Comparison of ENCODE assay signal across 8 mouse cellular contexts in the genomic region with DNA sequence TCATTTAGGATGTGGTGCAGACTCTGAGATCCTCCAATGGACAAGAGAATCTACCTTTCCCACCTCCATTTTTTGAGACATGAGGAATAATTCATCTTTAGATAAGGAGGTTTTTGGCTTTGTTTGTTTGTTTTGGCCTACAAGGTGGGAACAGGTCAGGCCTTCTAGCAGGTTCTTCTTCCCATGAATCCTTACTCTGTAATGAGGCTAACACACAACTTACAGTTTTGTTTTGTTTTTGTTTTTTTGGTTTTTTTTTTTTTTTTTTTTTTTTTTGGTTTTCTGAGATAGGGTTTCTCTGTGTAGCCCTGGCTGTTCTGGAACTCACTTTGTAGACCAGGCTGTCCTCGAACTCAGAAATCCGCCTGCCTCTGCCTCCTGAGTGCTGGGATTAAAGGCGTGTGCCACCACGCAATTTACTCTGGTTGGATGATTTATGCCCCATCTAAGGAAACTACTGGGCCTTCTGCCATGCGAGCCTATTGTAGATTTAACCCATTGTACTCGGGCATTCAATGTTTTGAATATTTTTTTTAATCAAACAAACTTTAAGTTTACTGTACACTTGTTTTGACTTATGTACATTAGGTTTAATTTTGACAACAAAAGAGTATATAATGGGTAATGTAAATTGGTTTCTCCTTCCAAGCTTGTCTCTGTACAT. TPM values are rescaled to one million over a fixed set of nuclear protein-coding genes. Genes with fewer than 3 reads are reported as not detected.
A peak's percentile ranks its signal among the peaks of the same experiment; 100 is the strongest.
DNase-seq lines count a peak whose midpoint lies in the region; ATAC-seq and TF ChIP-seq lines count a peak whose summit lies in the region.

No protein-coding gene starts in this region.

- H3K36me3 ChIP-seq in embryonic facial prominence, embryonic 15.5 days, result 0 out of 2 replicates have a peak, but pooled peaks cover 6% of the 10 kb centered on the region
- H3K36me3 ChIP-seq in limb, embryonic 11.5 days (ENCODE audit: control insufficient read depth, insufficient read depth, low read length), result no peaks in the 10 kb centered on the region
- H3K36me3 ChIP-seq in myocyte (ENCODE audit: control insufficient read depth, insufficient read depth), result peaks cover 9% of the 10 kb centered on the region

- H3K4me1 ChIP-seq in embryonic facial prominence, embryonic 15.5 days, result peaks cover 8% of the 10 kb centered on the region
- no peaks in the 10 kb centered on the region for H3K4me1 ChIP-seq in limb, embryonic 11.5 days (ENCODE audit: control insufficient read depth, insufficient read depth, low read length)

- H3K27me3 ChIP-seq in embryonic facial prominence, embryonic 15.5 days, result no peaks in the 10 kb centered on the region
- H3K27me3 ChIP-seq in limb, embryonic 11.5 days (ENCODE audit: control insufficient read depth, insufficient read depth, low read length), result no peaks in the 10 kb centered on the region
- no peaks in the 10 kb centered on the region for H3K27me3 ChIP-seq in myocyte (ENCODE audit: control insufficient read depth, insufficient read depth, insufficient read length)

- H3K9me3 ChIP-seq in embryonic facial prominence, embryonic 15.5 days (replicated peaks), result no peaks in the 10 kb centered on the region
- no peaks in the 10 kb centered on the region for H3K9me3 ChIP-seq in limb, embryonic 11.5 days (ENCODE audit: control insufficient read depth, low read length)

- TF ChIP-seq CTCF in layer of hippocampus, adult 2 months (conservative IDR thresholded peaks at IDR 0.05), result no peak

- TF ChIP-seq POLR2A in myocyte (IDR thresholded peaks at IDR 0.05; ENCODE audit: insufficient read length, low read depth), result no peak

- DNase-seq in layer of hippocampus, adult 2 months (ENCODE audit: low spot score in 2 of 2), result no peak
- DNase-seq in layer of hippocampus, adult 9-10 months (ENCODE audit: low spot score), result no peak
- no peak for DNase-seq in limb, embryonic 11.5 days (ENCODE audit: low spot score)
- no peak for DNase-seq in thymus, postnatal 25 days
- no peak for DNase-seq in urinary bladder, adult 18-20 months (ENCODE audit: low spot score in 2 of 2)
- no peak for DNase-seq in cerebellum, adult 11-12 months

- no peak overlapping the region for H3K27ac ChIP-seq in layer of hippocampus, adult 2 months
- H3K27ac ChIP-seq in embryonic facial prominence, embryonic 15.5 days (replicated peaks), result no peak overlapping the region
- no peak overlapping the region for H3K27ac ChIP-seq in limb, embryonic 11.5 days (replicated peaks; ENCODE audit: low read depth, low read length)

- H3K9ac ChIP-seq in embryonic facial prominence, embryonic 15.5 days, result no peak overlapping the region
- no peak overlapping the region for H3K9ac ChIP-seq in limb, embryonic 11.5 days (ENCODE audit: low read length)

- no peak for ATAC-seq in embryonic facial prominence, embryonic 15.5 days (ENCODE audit: insufficient number of reproducible peaks, low FRiP score, low TSS enrichment, low read depth)
- no peak for ATAC-seq in limb, embryonic 11.5 days (ENCODE audit: insufficient number of reproducible peaks, low FRiP score, low TSS enrichment, low read depth)

- 66% methylated on average over 6 of the region's 6 CpGs for whole genome bisulfite sequencing in embryonic facial prominence, embryonic 15.5 days
- WGBS in limb, embryonic 11.5 days, result 67% methylated on average over 6 of the region's 6 CpGs

- H3K4me3 ChIP-seq in layer of hippocampus, adult 2 months, result peak overlapping the region; percentile 65; the same call in 1 of the 2 replicates
- H3K4me3 ChIP-seq in embryonic facial prominence, embryonic 15.5 days (replicated peaks), result no peak overlapping the region
- H3K4me3 ChIP-seq in limb, embryonic 11.5 days (ENCODE audit: low read depth, low read length), result peak overlapping the region; percentile 51; the same call in 1 of the 2 replicates
- peak overlapping the region; percentile 41 for H3K4me3 ChIP-seq in myocyte

- H3ac ChIP-seq in myocyte (ENCODE audit: control insufficient read depth, insufficient read length), result no peak overlapping the region

- peak overlapping the region; percentile 58 for H3K4me2 ChIP-seq in embryonic facial prominence, embryonic 15.5 days (replicated peaks)
- H3K4me2 ChIP-seq in limb, embryonic 11.5 days (ENCODE audit: low read depth, severe bottlenecking), result no peak overlapping the region
- peak overlapping the region; percentile 83 for H3K4me2 ChIP-seq in myocyte (ENCODE audit: low read depth)

- no peaks in the 10 kb centered on the region for H3K79me2 ChIP-seq in myocyte (ENCODE audit: control insufficient read depth, insufficient read depth)

TF ChIP-seq in myocyte, 11 proteins besides CTCF, POLR2A, EP300 and RAD21:
- TF ChIP-seq E2F4 (IDR thresholded peaks at IDR 0.05; ENCODE audit: insufficient read depth), result no peak
- no peak for TF ChIP-seq MYOD1 (IDR thresholded peaks at IDR 0.05; ENCODE audit: control insufficient read depth in 1 of 3, insufficient read length in 2 of 3, low read depth in 2 of 3)
- no peak for TF ChIP-seq MYOG (IDR thresholded peaks at IDR 0.05; ENCODE audit: control insufficient read depth in 1 of 3, insufficient read depth in 1 of 3, insufficient read length in 2 of 3, low read depth in 2 of 3)
- TF ChIP-seq USF1 (IDR thresholded peaks at IDR 0.05; ENCODE audit: low read depth), result no peak
- no peak for TF ChIP-seq CEBPB (IDR thresholded peaks at IDR 0.05; ENCODE audit: insufficient read depth, poor library complexity, severe bottlenecking)
- TF ChIP-seq SRF (IDR thresholded peaks at IDR 0.05; ENCODE audit: control insufficient read depth, insufficient read length, low read depth), result no peak
- no peak for TF ChIP-seq TCF3 (IDR thresholded peaks at IDR 0.05; ENCODE audit: insufficient read length, low read depth)
- TF ChIP-seq REST (IDR thresholded peaks at IDR 0.05; ENCODE audit: insufficient read depth, insufficient read length), result no peak
- TF ChIP-seq TCF12 (IDR thresholded peaks at IDR 0.05; ENCODE audit: insufficient read depth, poor library complexity, severe bottlenecking), result no peak
- TF ChIP-seq MAX (IDR thresholded peaks at IDR 0.05; ENCODE audit: low read depth), result no peak
- no peak for TF ChIP-seq POLR2AphosphoS2 (IDR thresholded peaks at IDR 0.05; ENCODE audit: insufficient read length, low read depth)

RNA-seq across cellular contexts. Expression of gene Depdc5, which starts 0.9 kb away (rescaled TPM):
- 10 to 100 TPM; 67.8 to 73.2 TPM for total RNA-seq in layer of hippocampus, adult 2 months (2021)
- polyA plus RNA-seq in embryonic facial prominence, embryonic 15.5 days (2015; fragmentation: Nextera tagmentation; extraction: Ambion mirVana), result 22.2 and 23.4 TPM in 2 replicates
- 30.4 and 38.4 TPM in 2 replicates for polyA plus RNA-seq in limb, embryonic 11.5 days (2014; fragmentation: Nextera tagmentation; extraction: Ambion mirVana)
- 15.5 TPM for polyA plus RNA-seq in myocyte (2012; fragmentation: generic; extraction: Trizol)

RNA-seq across cellular contexts. Expression of gene Prr14l, which starts 8.5 kb away (rescaled TPM):
- 10 to 100 TPM; 50.4 to 58.9 TPM for total RNA-seq in layer of hippocampus, adult 2 months (2021)
- polyA plus RNA-seq in embryonic facial prominence, embryonic 15.5 days (2015; fragmentation: Nextera tagmentation; extraction: Ambion mirVana), result 14.4 and 16.9 TPM in 2 replicates
- polyA plus RNA-seq in limb, embryonic 11.5 days (2014; fragmentation: Nextera tagmentation; extraction: Ambion mirVana), result 11.8 and 13.8 TPM in 2 replicates
- 4.7 TPM for polyA plus RNA-seq in myocyte (2012; fragmentation: generic; extraction: Trizol)

RNA-seq across cellular contexts. Expression of gene Gm20671, which starts 35.7 kb away (rescaled TPM):
- total RNA-seq in layer of hippocampus, adult 2 months (2021), result not detected
- not detected in 2 replicates for polyA plus RNA-seq in embryonic facial prominence, embryonic 15.5 days (2015; fragmentation: Nextera tagmentation; extraction: Ambion mirVana)
- polyA plus RNA-seq in limb, embryonic 11.5 days (2014; fragmentation: Nextera tagmentation; extraction: Ambion mirVana), result not detected in 2 replicates
- polyA plus RNA-seq in myocyte (2012; fragmentation: generic; extraction: Trizol), result not detected
